Mouse (Mus musculus) gastrocnemius, postnatal 10 days (tissue): Measurements from ENCODE around the gene Unc119. TPM values are rescaled to one million over a fixed set of nuclear protein-coding genes. Genes with fewer than 3 reads are reported as not detected.

Experiments used
- DNase-seq: peaks from one replicate; pipeline ENCODE4 v3.0.0; 2021; ENCODE audit warnings: mixed read lengths
- total RNA-seq, 2 experiments: library from RNA; stranded (reverse); gene quantifications; 2 replicates each; pipeline ENCODE4 v1.2.3; 2021

Unc119 gene
- total RNA-seq, 2 experiments from 2014 or later = 26.2 to 28.4 TPM

DNA sequence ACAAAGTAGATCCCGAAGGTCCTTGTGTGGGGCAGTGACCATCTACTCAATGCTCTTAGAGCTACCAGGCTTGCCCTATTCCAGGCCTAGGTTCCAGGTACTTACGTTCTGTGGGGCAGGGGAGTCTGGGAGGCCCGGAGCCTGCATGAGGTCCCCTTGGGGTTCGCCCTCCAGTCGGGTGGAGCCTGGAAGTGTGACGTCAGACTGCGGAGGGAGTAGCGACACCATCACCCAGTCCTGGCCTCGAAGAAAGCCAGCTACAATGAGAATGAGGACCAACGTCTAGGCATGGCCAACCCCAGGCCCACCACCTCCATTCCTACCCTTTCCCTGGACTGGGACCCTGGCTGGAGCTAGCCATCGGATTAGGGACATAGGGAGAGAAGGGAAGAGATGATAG is 28.4 kb downstream of the Unc119 start:
- DNase-seq = no peak

DNA sequence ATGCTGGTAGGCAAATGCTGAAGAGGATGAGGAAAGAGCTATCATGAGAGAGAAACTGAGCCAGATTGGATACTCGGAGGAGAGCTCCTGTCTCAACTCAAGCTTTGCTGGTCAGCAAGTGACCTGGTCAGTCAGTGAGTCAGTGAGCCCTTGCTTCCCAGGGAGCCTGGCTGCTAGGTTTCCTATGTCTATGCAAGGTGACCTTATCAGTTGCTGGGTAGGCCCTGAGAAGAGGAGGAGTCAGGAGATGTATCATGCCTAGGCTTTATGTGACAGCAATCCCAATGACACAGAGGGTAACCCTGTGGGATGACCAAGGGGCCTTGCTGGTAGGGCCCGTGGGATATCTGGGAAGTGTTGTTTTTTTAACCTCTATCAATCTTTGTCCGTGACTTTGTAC is 28.9 kb downstream of the Unc119 start:
- DNase-seq = no peak

DNA sequence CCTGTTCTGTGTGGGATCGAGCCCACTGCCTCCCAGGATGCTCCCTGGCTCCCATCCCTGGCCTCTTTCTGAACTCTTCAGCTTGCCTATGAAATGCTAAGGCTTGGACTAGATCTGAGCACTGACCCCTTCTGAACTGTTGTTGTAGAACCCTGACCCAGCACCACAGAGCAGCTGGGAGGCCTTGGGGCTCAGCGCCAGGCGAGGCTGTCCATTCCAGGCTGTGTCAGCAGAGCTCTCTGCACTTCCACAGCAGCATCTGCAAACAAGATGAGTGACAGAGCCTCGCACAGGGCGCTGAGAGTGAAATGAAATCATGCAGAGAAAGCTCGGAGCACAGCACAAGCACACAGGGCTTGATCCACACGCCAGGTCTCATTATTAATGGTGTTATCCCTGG is 29.3 kb downstream of the Unc119 start:
- peak; percentile 54 for DNase-seq

DNA sequence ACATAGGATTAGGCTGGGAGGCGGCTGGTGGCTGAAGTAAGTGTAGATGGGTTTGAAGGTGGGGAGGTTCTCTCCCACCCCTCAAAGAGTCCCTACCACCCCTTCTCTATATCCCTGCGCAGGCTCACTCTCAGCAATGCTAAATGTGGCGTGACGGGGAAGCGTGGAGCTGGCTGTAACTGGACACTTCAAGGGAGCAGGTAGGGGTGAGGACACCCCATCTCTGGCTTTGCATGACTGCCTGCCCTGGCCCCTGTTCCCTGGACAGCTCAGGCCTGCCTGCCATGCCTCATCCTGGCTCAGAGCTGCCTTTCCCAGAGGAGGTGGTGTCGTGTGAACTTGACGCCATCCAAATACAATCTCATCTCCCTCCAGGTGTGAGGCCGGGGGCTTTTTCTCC is 30.9 kb downstream of the Unc119 start:
- DNase-seq = no peak

DNA sequence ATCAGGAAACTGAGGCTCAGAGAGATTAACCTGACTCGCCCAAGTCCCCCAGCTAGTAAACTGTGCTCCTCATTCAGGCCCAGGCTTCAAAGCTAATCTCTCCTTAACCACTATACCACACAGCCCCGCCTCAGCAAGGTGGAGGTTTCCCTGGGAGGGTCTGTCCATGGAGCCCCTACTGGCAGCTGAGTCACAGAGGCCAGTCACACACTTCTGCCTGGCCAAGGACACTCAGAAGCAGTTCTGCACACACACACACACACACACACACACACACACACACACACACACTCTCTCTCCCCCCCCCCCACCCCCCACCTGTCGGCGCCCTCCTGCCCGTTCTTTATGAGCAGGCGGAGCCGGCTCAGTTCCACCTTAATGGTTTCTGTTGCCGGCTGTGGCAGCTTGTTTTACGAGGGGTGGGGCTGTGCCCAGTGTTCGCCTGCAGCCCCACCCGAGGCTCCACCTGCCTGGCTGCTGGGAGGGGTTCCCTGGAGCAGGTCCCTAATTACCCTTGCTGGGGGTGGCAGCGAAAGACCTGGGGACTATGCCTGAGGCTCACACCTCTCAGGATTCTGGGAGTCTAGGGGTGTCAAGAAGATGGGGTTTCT is 34.4 kb downstream of the Unc119 start:
- DNase-seq = no peak

DNA sequence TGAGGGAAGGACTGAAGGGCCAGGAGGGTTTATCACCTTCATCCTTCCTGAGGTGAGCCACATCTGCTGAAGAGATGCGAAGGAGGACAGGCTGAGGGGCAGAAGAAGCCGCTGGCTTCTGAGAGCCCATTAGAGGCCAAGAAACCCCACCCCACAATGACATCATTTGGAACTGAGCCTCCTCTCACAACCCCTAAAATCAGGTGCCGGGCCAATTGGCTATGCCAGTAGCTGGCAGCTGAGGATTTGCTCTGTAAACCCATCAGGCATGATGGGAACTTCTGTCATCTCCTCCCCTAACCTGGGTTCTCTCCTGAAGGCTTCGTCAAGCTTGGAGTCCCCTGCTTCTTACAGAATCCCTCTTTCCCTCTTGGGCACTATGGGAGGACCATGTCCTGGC is 37.1 kb downstream of the Unc119 start:
- DNase-seq = no peak

DNA sequence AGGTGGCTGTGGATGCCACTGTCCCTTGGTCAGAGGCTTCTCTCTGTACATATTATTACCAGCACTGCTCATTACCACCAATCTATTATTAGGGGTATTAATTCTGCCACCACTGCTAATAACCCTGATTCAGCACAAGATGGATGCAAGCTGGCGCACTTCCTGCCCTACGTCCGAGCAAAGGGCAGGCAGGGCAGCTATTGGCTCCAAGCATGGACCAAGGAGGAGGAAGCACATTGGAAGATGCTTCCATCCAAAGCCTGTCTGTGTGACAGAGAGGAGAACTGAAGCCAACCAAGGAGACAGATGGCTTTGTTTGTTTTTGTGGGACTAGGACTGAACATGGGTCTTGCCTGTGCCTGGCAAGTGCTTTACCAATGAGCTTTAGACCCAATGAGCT is 37.7 kb downstream of the Unc119 start:
- no peak for DNase-seq

DNA sequence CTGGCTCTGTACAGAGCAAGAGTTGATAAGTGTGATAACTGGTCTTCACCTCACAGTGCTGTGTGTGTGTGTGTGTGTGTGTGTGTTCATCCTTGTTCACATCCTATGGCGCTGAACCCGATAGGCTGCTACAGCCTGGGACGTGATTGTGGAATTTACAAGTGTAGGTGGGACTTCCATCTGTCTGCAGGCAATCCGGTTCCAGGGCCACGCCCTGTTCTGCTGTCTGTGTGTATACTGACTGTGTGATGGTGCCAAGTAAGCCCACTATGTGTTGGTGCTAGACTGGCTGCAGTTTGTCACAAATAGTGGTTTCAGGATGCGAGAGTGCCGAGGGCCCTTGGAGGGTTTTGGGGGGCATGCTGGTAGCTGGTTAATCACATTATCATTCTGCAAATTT is 39.0 kb downstream of the Unc119 start:
- DNase-seq = no peak

DNA sequence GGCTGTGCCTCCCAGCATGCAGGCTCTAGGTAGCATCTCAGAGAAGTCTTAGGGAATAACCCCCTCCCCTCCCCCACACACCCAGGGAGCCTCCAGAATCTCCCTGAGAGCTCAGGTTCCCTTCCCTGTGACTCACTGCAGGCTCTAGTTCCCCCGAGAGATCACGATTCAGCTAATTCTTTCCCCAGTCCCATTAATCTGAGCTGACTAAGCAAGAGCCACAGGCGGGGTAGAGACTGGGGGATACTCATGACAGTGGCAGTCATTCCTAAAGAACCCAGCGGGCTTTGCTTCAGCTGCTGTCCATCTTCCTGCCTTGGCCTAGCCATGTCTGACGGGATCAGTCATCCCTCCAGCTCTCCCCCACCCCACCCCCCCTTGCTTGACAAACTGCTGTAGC is 39.4 kb downstream of the Unc119 start:
- no peak for DNase-seq

DNA sequence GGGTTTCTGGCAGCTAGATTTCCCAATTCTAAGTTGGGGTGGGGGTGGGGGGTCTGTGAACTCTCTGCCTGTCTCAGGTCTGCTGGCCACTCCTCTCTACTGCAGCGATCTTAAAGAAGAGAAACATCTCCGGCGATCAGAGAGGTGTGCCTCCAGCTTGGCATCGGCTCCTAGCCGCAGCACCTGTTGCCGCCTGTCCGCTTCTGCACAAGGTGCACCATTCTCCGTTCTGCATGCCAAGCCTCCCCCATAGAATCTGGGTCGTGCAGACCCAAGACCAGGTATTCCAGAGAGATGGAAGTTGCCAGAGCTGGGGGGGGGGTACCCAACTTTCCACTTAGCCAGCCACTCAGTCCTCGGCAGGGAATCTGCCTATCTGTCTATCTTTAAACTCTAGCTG is 42.5 kb downstream of the Unc119 start:
- DNase-seq = no peak

DNA sequence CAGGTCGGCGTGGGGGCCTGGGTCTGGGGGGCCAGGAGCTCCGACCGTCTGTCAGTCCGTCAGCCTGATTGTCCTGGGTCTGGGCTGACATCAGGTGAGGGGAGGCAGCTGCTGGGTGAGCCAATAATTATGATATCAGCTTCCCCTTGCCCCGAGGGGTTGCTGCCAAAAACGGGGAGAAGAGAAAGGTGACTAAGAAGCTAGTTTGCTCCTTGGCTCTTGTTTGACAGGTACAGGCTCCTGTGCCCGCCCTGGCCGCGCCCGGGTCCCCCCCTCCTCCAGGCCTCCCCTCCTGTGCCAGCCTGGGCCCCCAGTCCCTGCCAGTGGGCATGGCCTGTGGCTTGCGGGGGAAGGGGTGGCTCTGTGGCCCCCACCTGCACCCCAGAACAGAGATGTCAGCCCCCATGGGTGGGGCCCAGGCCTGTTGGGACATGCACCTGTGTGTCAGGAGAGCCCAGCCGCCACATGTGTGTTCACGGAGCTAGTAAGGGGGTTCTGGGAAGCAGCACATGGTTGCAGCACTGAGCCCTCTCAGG is 43.3 kb downstream of the Unc119 start, which contains the start of gene Foxn1:
Foxn1 (minus strand) TSS at position 51 of the 536 bp plus-strand sequence.
- no peak for DNase-seq

DNA sequence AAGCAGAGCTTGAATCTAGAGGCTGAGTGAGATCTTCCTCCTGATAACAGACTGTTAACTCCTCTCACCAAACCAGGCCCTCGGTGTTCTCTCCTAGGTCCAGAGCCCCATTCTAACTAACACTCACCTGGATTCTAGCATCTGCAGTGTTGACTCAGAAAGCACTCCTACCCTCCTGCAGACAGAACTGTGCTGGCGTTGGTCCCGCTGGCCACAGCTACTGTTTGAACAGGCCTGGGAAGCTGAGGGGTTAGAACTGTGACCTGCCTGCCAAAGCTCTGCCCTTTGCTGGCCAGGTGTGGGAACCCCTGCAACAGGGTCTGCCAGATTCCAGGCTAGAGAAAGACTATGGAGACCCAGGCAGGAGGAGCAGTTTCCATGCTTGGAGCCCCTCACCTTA is 49.4 kb downstream of the Unc119 start:
- no peak for DNase-seq

DNA sequence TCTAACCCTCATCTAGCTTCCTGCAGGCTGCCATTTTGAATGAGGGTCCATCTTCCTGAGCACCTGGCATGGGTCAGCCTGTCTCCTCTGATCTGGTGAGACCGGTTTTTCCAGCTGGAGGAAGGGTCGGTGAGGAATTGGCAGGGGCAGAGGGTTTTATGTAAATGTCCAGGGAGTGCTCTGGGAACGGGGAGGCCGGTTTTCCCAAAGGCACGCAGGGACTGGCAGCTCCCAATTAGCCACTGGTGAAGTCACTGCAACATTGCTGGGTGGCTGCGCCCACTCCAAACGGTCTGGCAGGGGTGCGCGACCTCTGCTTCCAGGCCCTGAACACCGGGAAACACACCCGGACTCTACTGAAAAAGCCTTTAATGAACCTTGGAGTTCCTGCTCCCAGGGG is 53.7 kb downstream of the Unc119 start:
- no peak for DNase-seq

DNA sequence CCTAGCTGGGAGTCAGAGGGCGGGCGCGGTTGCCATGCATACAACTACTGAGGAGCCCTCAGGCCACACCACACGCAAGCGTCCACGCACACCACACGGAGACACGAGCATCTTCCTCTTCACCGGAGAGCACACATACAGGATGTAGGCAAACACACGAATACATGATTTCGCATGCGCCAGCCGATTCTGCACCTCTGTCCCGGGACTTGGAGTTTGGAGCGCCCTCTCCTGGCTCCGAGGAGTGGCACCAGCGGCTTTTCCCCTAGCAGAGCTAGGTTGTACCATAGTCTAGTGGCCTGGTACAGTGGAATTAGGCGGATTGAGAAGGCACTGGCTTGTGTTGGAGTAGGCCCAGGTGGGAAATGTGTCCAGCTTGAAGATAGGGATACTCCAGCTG is 54.1 kb downstream of the Unc119 start:
- peak; percentile 75 for DNase-seq

DNA sequence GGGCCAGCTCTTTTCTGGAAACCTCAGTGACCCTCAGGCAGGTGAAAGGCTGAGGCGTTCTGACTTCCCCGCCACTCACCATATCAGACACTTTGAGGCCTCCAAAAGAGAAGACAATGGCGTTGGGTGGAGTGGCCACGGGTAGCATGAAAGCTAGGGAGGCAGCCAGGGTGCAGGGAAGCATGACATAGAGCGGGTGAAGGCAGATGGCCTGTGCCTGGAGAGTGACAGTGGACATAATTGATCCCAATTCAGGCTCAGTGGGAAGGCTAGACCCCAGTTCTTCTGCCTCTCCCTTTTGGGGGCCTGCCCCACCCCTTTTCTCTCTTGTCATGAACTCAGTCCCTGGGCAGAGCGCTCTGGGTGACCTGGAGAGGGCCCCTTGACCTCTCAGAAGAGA is 54.9 kb downstream of the Unc119 start:
- DNase-seq = no peak

Other genes starting within 250 kb of the Unc119 start
- gene Fam222b, start 248.8 kb upstream of the Unc119 start, total RNA-seq = 1 to 10 TPM; 7.8 to 9.8 TPM
- gene Traf4, start 177.9 kb upstream of the Unc119 start, total RNA-seq = 10 to 100 TPM; 15.7 to 22.6 TPM
- gene Nek8, start 166.8 kb upstream of the Unc119 start, total RNA-seq = 1 to 10 TPM; 3.1 to 3.7 TPM
- 10 to 100 TPM in 1 of 2 experiments, 1 to 10 TPM in 1; 7.4 to 11.9 TPM for gene Tlcd1, start 166.8 kb upstream of the Unc119 start, total RNA-seq
- 1,000 to 10,000 TPM; 1,328 to 1,362 TPM for gene Rpl23a, start 159.9 kb upstream of the Unc119 start, total RNA-seq
- 10 to 100 TPM; 21.7 to 25.4 TPM for gene Rab34, start 155.1 kb upstream of the Unc119 start, total RNA-seq
- 1 to 10 TPM; 1.1 to 1.2 TPM for gene Proca1, start 150.1 kb upstream of the Unc119 start, total RNA-seq
- 10 to 100 TPM; 47.5 to 48.2 TPM for gene Sdf2, start 97.7 kb upstream of the Unc119 start, total RNA-seq
- gene Supt6, start 97.5 kb upstream of the Unc119 start, total RNA-seq = 10 to 100 TPM; 30.3 to 35.3 TPM
- gene 2610507B11Rik, start 81.7 kb upstream of the Unc119 start, total RNA-seq = 100 to 1,000 TPM; 136 to 138 TPM
- gene BC030499, start 52.6 kb upstream of the Unc119 start, total RNA-seq = under 1 TPM; 0.36 to 0.59 TPM
- 10 to 100 TPM in 1 of 2 experiments, 1 to 10 TPM in 1; 7.1 to 11.3 TPM for gene Spag5, start 42.0 kb upstream of the Unc119 start, total RNA-seq
- gene Aldoc, start 20.5 kb upstream of the Unc119 start, total RNA-seq = 1 to 10 TPM; 1.9 to 2.0 TPM
- 10 to 100 TPM; 24.9 to 25.5 TPM for gene Pigs, start 15.1 kb upstream of the Unc119 start, total RNA-seq
- gene Foxn1, start 43.1 kb downstream of the Unc119 start, total RNA-seq = not detected
- gene Slc13a2, start 78.7 kb downstream of the Unc119 start, total RNA-seq = not detected
- gene Slc46a1, start 122.2 kb downstream of the Unc119 start, total RNA-seq = 1 to 10 TPM; 1.6 to 2.8 TPM
- 1 to 10 TPM; 1.2 to 1.7 TPM for gene Sarm1, start 154.3 kb downstream of the Unc119 start, total RNA-seq
- gene Vtn, start 155.6 kb downstream of the Unc119 start, total RNA-seq = 10 to 100 TPM; 29.8 to 39.0 TPM
- gene Sebox, start 160.0 kb downstream of the Unc119 start, total RNA-seq = not detected
- gene Tmem199, start 168.7 kb downstream of the Unc119 start, total RNA-seq = 10 to 100 TPM; 14.2 to 16.3 TPM
- 100 to 1,000 TPM in 1 of 2 experiments, 10 to 100 TPM in 1; 99.9 to 109 TPM for gene Poldip2, start 168.7 kb downstream of the Unc119 start, total RNA-seq
- gene Tnfaip1, start 192.8 kb downstream of the Unc119 start, total RNA-seq = 10 to 100 TPM; 39.3 to 42.6 TPM
- 10 to 100 TPM; 28.0 to 39.1 TPM for gene Ift20, start 192.9 kb downstream of the Unc119 start, total RNA-seq
- 10 to 100 TPM; 11.9 to 13.9 TPM for gene Tmem97, start 207.3 kb downstream of the Unc119 start, total RNA-seq